Mouse (Mus musculus) gastrocnemius, adult 2 months (tissue): ENCODE data around the gene Mitf. TPM values are rescaled to one million over a fixed set of nuclear protein-coding genes. Genes with fewer than 3 reads are reported as not detected.

Experiments used
- DNase-seq: peaks from one replicate; pipeline ENCODE4 v3.0.0; 2022
- H3K27ac ChIP-seq: fragments of 200-600 bp; 2 replicates; pipeline ENCODE4 v1.8.1; 2022; ENCODE audit warnings: mild to moderate bottlenecking
- H3K4me3 ChIP-seq: fragments of 200-600 bp; 2 replicates; pipeline ENCODE4 v1.8.1; 2022; ENCODE audit warnings: mild to moderate bottlenecking, moderate library complexity
- CTCF ChIP-seq: fragments of 200-600 bp; IDR thresholded peaks from 2 replicates; pipeline ENCODE4 v1.8.1; 2022; ENCODE audit warnings: antibody characterized with exemption, mild to moderate bottlenecking, moderate library complexity
- intact Hi-C: fragments of 180-260 bp; cut with DNase I; formaldehyde crosslinking; loops from one replicate; pipeline ENCODE4 v1.15.1; 2025
- total RNA-seq, 2 experiments: library from RNA; stranded (reverse); gene quantifications; 2 replicates each; pipeline ENCODE4 v1.2.3; 2021

Gene Mitf
- total RNA-seq, 2 experiments from 2014 or later: 14.4 to 21.6 TPM

DNA sequence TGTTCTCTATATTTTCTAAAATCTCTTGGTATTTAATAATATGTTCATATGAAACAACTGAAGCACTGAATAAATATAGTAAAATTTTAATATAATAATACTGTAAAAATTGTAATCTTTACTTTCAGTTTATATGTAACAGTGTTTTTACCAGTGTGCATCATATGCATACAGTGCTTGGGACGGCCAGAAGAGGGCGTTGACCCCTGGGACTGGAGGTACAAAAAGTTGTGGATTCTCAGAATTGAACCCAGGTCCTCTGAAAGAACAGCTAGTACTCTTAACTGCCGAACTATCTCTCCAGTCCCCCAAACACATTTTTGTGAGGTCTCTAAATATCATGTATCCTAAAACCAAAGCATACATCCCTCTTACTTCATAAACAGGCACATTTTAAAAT lies 179.6 kb downstream of the Mitf start:
- no peak overlapping the region for H3K27ac ChIP-seq
- no peak for DNase-seq
- TF ChIP-seq CTCF: no peak
- intact Hi-C loops: no loop called here
- H3K4me3 ChIP-seq: no peak overlapping the region

GRCm38 (mm10) chr6:97993507-97993906 lies 186.7 kb downstream of the Mitf start:
- H3K27ac ChIP-seq: no peak overlapping the region
- TF ChIP-seq CTCF: no peak
- H3K4me3 ChIP-seq: no peak overlapping the region
- intact Hi-C loops: no loop called here
- no peak for DNase-seq

DNA sequence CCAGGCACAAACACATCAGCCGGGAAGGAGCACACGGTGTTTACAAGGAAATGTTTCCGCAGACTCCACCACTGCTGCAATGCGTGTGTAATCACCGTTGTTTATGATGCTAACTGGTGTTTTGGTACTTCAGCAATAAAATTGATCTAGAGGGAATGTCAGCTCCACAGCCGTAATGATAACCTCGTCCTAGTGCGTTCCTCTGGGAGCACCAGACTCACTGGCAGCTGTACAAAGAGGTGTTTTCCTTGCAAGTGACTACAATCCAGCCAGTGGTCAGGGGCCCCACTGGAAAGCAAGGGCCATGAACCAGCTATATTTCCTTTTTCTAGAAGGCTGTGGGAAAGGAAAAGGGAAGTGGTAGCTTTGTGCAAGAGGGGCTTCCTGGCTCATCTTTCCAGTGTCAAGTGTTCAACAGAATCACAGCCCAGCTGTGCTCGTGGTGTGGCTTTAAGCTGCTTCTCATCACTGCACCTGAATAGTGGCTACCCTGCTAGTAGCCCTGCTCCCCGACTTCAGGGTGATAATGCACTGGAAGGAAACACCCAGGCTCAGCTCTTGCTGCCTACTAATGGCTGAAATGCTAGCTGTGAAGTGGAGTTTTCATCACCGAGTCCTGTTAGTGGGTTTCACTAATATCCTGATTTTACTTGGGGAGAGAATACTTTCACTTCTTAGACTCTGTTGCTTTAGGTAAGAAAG lies 188.9 kb downstream of the Mitf start:
- intact Hi-C loops: no loop called here

GRCm38 (mm10) chr6:98001551-98001950 lies 194.7 kb downstream of the Mitf start:
- intact Hi-C loops: no loop called here
- TF ChIP-seq CTCF: no peak
- DNase-seq: no peak
- H3K27ac ChIP-seq: no peak overlapping the region
- no peak overlapping the region for H3K4me3 ChIP-seq

More for the DNA sequence above, 188.9 kb downstream of the Mitf start:
- Histone ChIP-seq H3K4me3 (no peak overlapping the region), H3K27ac (no peak overlapping the region)
- no peak for TF ChIP-seq CTCF
- DNase-seq: no peak

GRCm38 (mm10) chr6:98003114-98003513 lies 196.3 kb downstream of the Mitf start:
- no peak overlapping the region for H3K4me3 ChIP-seq
- DNase-seq: no peak
- H3K27ac ChIP-seq: no peak overlapping the region
- intact Hi-C loops: loop anchor here (1.0 kb wide), 1 partner anchor 243 kb away; no protein-coding TSS in a partner anchor
- TF ChIP-seq CTCF: peak; percentile 73

DNA sequence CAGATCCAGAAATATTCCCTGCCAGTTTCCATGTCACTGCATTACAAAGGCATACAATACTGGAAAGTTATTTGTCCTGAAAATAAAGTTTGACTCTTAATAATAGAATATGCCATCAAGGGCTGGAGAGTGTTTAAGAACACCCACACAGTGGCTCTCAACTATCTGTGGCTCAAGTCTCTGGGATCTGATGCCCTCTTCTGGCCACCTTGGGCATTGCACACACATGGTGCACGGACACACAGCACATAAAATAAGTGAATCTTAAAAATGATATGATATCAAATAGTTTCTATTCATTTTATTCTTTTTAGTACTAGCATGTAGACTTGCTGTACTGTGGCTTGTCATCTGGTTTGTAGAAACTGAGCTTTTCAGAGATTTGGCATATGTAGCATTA lies 198.7 kb downstream of the Mitf start:
- intact Hi-C loops: no loop called here
- H3K4me3 ChIP-seq: no peak overlapping the region
- H3K27ac ChIP-seq: no peak overlapping the region
- TF ChIP-seq CTCF: peak; percentile 65
- no peak for DNase-seq

GRCm38 (mm10) chr6:98015066-98015465 lies 208.2 kb downstream of the Mitf start:
- DNase-seq: no peak
- H3K27ac ChIP-seq: no peak overlapping the region
- H3K4me3 ChIP-seq: no peak overlapping the region
- no peak for TF ChIP-seq CTCF
- intact Hi-C loops: no loop called here

DNA sequence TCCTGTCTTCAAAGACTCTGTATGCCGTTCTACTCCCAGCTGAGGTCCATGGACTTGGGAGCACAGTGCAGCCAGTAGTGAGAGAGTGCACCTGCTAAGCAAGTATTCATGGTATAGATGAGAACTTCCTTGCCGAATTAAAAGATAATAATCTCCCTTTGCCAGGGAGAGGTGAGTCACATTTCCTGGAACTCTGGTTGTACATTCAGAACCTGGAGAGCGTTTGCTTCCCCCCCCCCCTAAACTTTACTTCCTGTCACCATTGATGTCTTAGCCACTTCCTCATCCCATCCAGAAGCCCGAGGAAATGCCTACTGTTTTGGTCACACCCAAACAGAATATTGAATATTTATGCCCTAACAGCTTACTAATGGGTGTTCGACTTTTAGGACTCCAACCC lies 209.0 kb downstream of the Mitf start:
- Histone ChIP-seq H3K27ac (no peak overlapping the region), H3K4me3 (no peak overlapping the region)
- intact Hi-C loops: no loop called here
- TF ChIP-seq CTCF: no peak
- no peak for DNase-seq

- no peak overlapping the region for H3K4me3 ChIP-seq
- no peak for DNase-seq
- no peak overlapping the region for H3K27ac ChIP-seq
- no peak for TF ChIP-seq CTCF
- intact Hi-C loops: no loop called here
Measured at GRCm38 (mm10) chr6:98023876-98024275, 217.0 kb downstream of the Mitf start.

GRCm38 (mm10) chr6:98038513-98038912 lies 231.7 kb downstream of the Mitf start:
- Histone ChIP-seq H3K4me3 (no peak overlapping the region), H3K27ac (no peak overlapping the region)
- no peak for DNase-seq
- TF ChIP-seq CTCF: no peak
- intact Hi-C loops: no loop called here

DNA sequence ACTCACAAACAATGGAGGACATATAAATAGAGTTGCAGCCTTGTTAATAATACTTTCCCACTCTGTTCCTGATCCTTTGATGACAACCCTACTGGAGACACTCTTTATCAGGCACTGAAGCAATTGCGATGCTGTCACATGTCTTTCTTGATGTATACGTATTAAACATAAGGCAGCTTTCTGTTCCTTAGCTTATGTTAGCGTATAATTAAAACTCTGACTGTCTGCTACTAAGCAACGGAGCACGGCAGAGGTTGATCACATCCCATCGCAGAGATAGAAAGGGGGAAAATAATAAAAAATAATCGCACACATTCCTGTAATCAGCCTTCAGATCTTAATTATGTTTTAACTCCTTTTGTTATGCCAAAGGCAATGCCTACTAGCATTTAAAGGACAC lies 234.9 kb downstream of the Mitf start:
- intact Hi-C loops: no loop called here
- no peak for DNase-seq
- H3K27ac ChIP-seq: no peak overlapping the region
- H3K4me3 ChIP-seq: no peak overlapping the region
- no peak for TF ChIP-seq CTCF

DNA sequence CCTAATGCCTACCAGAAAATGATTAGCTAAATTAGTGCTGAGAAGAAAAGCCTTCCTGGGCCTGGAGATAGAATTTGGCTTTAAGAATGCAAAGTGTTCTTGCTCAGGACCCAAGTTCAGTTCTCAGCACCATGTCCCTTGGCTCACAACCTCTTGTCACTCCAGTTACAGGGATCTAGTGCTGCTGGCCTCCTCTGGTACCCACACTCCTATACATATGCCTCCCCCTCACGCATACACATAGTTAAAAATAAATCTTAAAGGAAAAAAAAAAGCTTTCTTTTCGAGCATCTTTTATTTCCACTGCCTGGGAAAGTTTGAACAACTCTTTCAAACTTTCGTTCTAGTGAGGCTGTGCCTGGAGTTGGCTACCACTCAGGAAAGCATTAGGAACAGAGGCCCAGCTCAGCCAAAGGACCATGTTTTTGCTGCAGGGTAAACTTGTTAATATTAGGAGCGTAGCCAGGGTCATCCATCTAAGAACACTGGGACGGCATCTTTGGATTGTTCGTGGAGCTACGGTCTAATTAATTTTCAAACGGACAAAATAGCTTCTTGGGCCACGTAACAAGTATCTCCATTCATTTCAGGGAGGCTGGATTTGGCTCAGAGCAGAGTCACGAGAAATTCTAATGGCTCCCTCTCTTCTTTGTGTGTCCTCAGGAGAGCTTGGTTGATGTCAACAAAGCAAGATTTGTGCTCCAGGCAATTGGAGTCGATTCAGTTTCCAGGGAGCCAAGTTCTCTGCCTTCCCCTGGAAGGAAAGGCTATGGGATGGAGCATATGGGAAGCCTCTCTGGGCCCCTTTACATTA lies 239.7 kb downstream of the Mitf start:
- no peak for TF ChIP-seq CTCF
- DNase-seq: peak; percentile 24

DNA sequence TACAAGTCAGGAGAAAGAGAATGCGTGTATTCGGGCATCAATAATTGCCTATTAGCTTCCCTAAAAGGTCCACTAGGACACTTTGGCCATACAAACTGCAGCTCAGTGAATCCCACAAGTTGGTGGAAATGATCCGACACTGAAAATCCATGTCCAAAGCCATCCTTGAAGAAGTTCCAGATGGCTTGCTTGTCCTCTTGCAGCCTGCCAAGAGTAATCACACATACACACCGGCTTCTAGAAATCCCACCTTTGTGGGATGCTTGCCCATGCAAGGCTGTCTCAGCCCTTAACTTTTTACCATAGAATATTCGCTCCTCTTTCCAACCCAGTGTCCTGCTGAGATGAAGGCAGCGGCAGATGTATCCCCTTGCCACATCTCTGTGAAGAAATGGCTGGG lies 240.9 kb downstream of the Mitf start:
- no peak overlapping the region for H3K4me3 ChIP-seq
- DNase-seq: no peak
- H3K27ac ChIP-seq: no peak overlapping the region
- no peak for TF ChIP-seq CTCF
- intact Hi-C loops: no loop called here

More for the DNA sequence above, 239.7 kb downstream of the Mitf start:
- intact Hi-C loops: no loop called here
- Histone ChIP-seq H3K27ac (peak overlapping the region; percentile 12; the same call in 1 of the 2 replicates), H3K4me3 (no peak overlapping the region)
